In genomic region chr4:124053340-124054038, GRCm38 (mm10) we compare ENCODE assay signal across 24 mouse cellular contexts.
DNase-seq lines count a peak whose midpoint lies in the region; ATAC-seq and TF ChIP-seq lines count a peak whose summit lies in the region.
"Had no signal": no experiment of that assay in that cellular context is flagged by ENCODE, and none has a peak within 500 bp of the region (broad histone marks: within the 10 kb centered on the region; RNA-seq: fewer than 3 reads in every experiment).

No protein-coding gene starts in this region.

- no peaks in the 10 kb centered on the region for H3K4me1 ChIP-seq in liver, postnatal 0 days (ENCODE audit: insufficient read depth)
- 0 out of 2 replicates have a peak, but pooled peaks cover 2% of the 10 kb centered on the region for H3K4me1 ChIP-seq in liver, embryonic 11.5 days (replicated peaks; ENCODE audit: control insufficient read depth, insufficient read depth, low read length)
- H3K4me1 ChIP-seq in liver, embryonic 14.5 days (replicated peaks; ENCODE audit: control insufficient read depth in 2 of 2, insufficient read depth in 2 of 2, low read length in 1 of 2) = peaks cover 0 to 16% of the 10 kb centered on the region in 2 experiments; a peak in 2 of 4 replicates
- peaks cover 12% of the 10 kb centered on the region for H3K4me1 ChIP-seq in limb, embryonic 10.5 days
- H3K4me1 ChIP-seq: embryonic facial prominence, embryonic 15.5 days had no signal

- no peaks in the 10 kb centered on the region for H3K27me3 ChIP-seq in liver, postnatal 0 days (ENCODE audit: insufficient read depth, low read length)
- H3K27me3 ChIP-seq in liver, embryonic 11.5 days (replicated peaks; ENCODE audit: control insufficient read depth, insufficient read depth, low read length) = no peaks in the 10 kb centered on the region
- H3K27me3 ChIP-seq in liver, embryonic 14.5 days (ENCODE audit: control insufficient read depth, insufficient read depth, low read length) = no peaks in the 10 kb centered on the region
- no peaks in the 10 kb centered on the region for H3K27me3 ChIP-seq in limb, embryonic 10.5 days (ENCODE audit: low read depth, poor library complexity, severe bottlenecking)
- H3K27me3 ChIP-seq: embryonic facial prominence, embryonic 12.5 days; embryonic facial prominence, embryonic 15.5 days; forebrain, embryonic 12.5 days had no signal

- 78% methylated on average over 2 of the region's 2 CpGs for WGBS in liver, postnatal 0 days (ENCODE audit: insufficient replicate concordance)
- 63% methylated on average over 2 of the region's 2 CpGs for WGBS in liver, embryonic 11.5 days
- WGBS in liver, embryonic 14.5 days (ENCODE audit: insufficient replicate concordance) = 35% methylated on average over 2 of the region's 2 CpGs
- WGBS in limb, embryonic 10.5 days = 74% methylated on average over 2 of the region's 2 CpGs

- no peak overlapping the region for H3K9ac ChIP-seq in liver, postnatal 0 days (replicated peaks)
- H3K9ac ChIP-seq in liver, embryonic 11.5 days (ENCODE audit: low read depth, low read length) = no peak overlapping the region
- H3K9ac ChIP-seq in liver, embryonic 14.5 days (replicated peaks) = no peak overlapping the region
- H3K9ac ChIP-seq: embryonic facial prominence, embryonic 12.5 days; embryonic facial prominence, embryonic 15.5 days; forebrain, embryonic 12.5 days; hindbrain, embryonic 13.5 days had no signal

- no peak overlapping the region for H3K27ac ChIP-seq in liver, postnatal 0 days (ENCODE audit: low read depth)
- H3K27ac ChIP-seq in liver, embryonic 11.5 days (ENCODE audit: low read depth, low read length) = peak overlapping the region; percentile 25; the same call in 1 of the 2 replicates
- peak overlapping the region; percentile 30 for H3K27ac ChIP-seq in liver, embryonic 14.5 days
- H3K27ac ChIP-seq in limb, embryonic 10.5 days = no peak overlapping the region
- H3K27ac ChIP-seq: embryonic facial prominence, embryonic 12.5 days; embryonic facial prominence, embryonic 15.5 days; forebrain, embryonic 12.5 days; hindbrain, embryonic 10.5 days; hindbrain, embryonic 13.5 days had no signal

- H3K36me3 ChIP-seq in liver, postnatal 0 days (replicated peaks; ENCODE audit: insufficient read depth, low read length) = no peaks in the 10 kb centered on the region
- H3K36me3 ChIP-seq in liver, embryonic 11.5 days (ENCODE audit: control insufficient read depth, insufficient read depth, low read length) = no peaks in the 10 kb centered on the region
- no peaks in the 10 kb centered on the region for H3K36me3 ChIP-seq in liver, embryonic 14.5 days (replicated peaks; ENCODE audit: control insufficient read depth, insufficient read depth, low read depth)
- no peaks in the 10 kb centered on the region for H3K36me3 ChIP-seq in limb, embryonic 10.5 days
- H3K36me3 ChIP-seq: embryonic facial prominence, embryonic 12.5 days; embryonic facial prominence, embryonic 15.5 days; forebrain, embryonic 12.5 days; G1E; hindbrain, embryonic 10.5 days; hindbrain, embryonic 13.5 days had no signal

- ATAC-seq in liver, postnatal 0 days = no peak
- peak; percentile 91 for ATAC-seq in liver, embryonic 11.5 days (replicated peaks; ENCODE audit: low FRiP score)
- ATAC-seq in liver, embryonic 14.5 days (ENCODE audit: insufficient read depth) = peak; percentile 90
- no peak for ATAC-seq in erythroid progenitor cell, adult 5-6 weeks (replicated peaks; ENCODE audit: low FRiP score, poor library complexity, severe bottlenecking)
- ATAC-seq: Patski had no signal

- no peaks in the 10 kb centered on the region for H3K9me3 ChIP-seq in liver, postnatal 0 days (ENCODE audit: low read length)
- H3K9me3 ChIP-seq in liver, embryonic 11.5 days (ENCODE audit: control insufficient read depth, low read length) = no peaks in the 10 kb centered on the region
- no peaks in the 10 kb centered on the region for H3K9me3 ChIP-seq in liver, embryonic 14.5 days (ENCODE audit: control insufficient read depth, low read length)
- H3K9me3 ChIP-seq in limb, embryonic 10.5 days (replicated peaks) = no peaks in the 10 kb centered on the region
- H3K9me3 ChIP-seq: embryonic facial prominence, embryonic 12.5 days; embryonic facial prominence, embryonic 15.5 days; forebrain, embryonic 12.5 days; G1E; hindbrain, embryonic 10.5 days; hindbrain, embryonic 13.5 days had no signal

- DNase-seq in liver (peak; percentile 14), MN1 (ENCODE audit: low spot score) (no peak)
- no peak for DNase-seq in liver, postnatal 0 days
- DNase-seq in liver, embryonic 11.5 days (ENCODE audit: low spot score) = no peak
- peak in 1 of 3 experiments; percentile 19 for DNase-seq in liver, embryonic 14.5 days (ENCODE audit: low read depth in 3 of 3, low spot score in 3 of 3)
- no peak for DNase-seq in limb, embryonic 10.5 days (ENCODE audit: low spot score)
- DNase-seq in kidney, adult 9 months = no peak
- DNase-seq: adrenal gland, postnatal 10 days; adrenal gland, postnatal 36 days; cerebellum, adult 11 months; cerebellum, adult 2 months; cerebellum, adult 9-11 months; cerebellum, postnatal 25 days; gastrocnemius, postnatal 14 days; heart, postnatal 36 days had no signal

- no peak for TF ChIP-seq EP300 in liver, postnatal 0 days (IDR thresholded peaks at IDR 0.05; ENCODE audit: low read depth)
- 0 out of 2 replicates have a peak, but pooled peaks have one; percentile 30 for TF ChIP-seq EP300 in liver, embryonic 14.5 days (IDR thresholded peaks at IDR 0.05; ENCODE audit: low read depth)

- TF ChIP-seq CTCF in liver, postnatal 0 days (IDR thresholded peaks at IDR 0.05; ENCODE audit: low read depth) = no peak
- no peak for TF ChIP-seq CTCF in liver, embryonic 14.5 days (IDR thresholded peaks at IDR 0.05; ENCODE audit: low read depth)

- no peak overlapping the region for H3K4me2 ChIP-seq in liver, postnatal 0 days (ENCODE audit: low read depth, low read length)
- no peak overlapping the region for H3K4me2 ChIP-seq in liver, embryonic 11.5 days
- H3K4me2 ChIP-seq in liver, embryonic 14.5 days (ENCODE audit: low read depth) = peak overlapping the region; percentile 28; the same call in 1 of the 2 replicates
- H3K4me2 ChIP-seq: embryonic facial prominence, embryonic 12.5 days; embryonic facial prominence, embryonic 15.5 days; forebrain, embryonic 12.5 days; heart, embryonic 11.5 days; hindbrain, embryonic 13.5 days had no signal

- no peak overlapping the region for H3K4me3 ChIP-seq in liver, postnatal 0 days (ENCODE audit: low read depth, low read length)
- no peak overlapping the region for H3K4me3 ChIP-seq in liver, embryonic 11.5 days (ENCODE audit: low read depth, low read length)
- H3K4me3 ChIP-seq in liver, embryonic 14.5 days (ENCODE audit: insufficient read depth in 1 of 2, low read depth in 2 of 2, low read length in 2 of 2) = no peak overlapping the region
- H3K4me3 ChIP-seq in limb, embryonic 10.5 days = no peak overlapping the region
- H3K4me3 ChIP-seq: embryonic facial prominence, embryonic 12.5 days; embryonic facial prominence, embryonic 15.5 days; forebrain, embryonic 12.5 days; hindbrain, embryonic 10.5 days; hindbrain, embryonic 13.5 days had no signal

Comparison
In these comparisons a context has a peak if more than half of its experiments do, and no peak if none do; other contexts are left out.
1. ATAC-seq: peak in liver, embryonic 11.5 days (single experiment) and liver, embryonic 14.5 days (single experiment); none in liver, postnatal 0 days (single experiment) and erythroid progenitor cell, adult 5-6 weeks (single experiment).
2. H3K27ac ChIP-seq: peak in liver, embryonic 11.5 days (single experiment) and liver, embryonic 14.5 days (single experiment); none in liver, postnatal 0 days (single experiment) and limb, embryonic 10.5 days (single experiment).